Mouse (Mus musculus) limb, embryonic 11.5 days (tissue): ENCODE results near the gene Dsn1. TPM values are rescaled to one million over a fixed set of nuclear protein-coding genes. Genes with fewer than 3 reads are reported as not detected.

Source experiments
- ATAC-seq: fragments of 200-750 bp; cut with Nextera tagmentation; 2 replicates; pipeline ENCODE4 v1.8.0; 2017; ENCODE audit warnings: low read depth; ENCODE audit not compliant: insufficient number of reproducible peaks, low FRiP score, low TSS enrichment
- DNase-seq: peaks from one replicate; pipeline ENCODE4 v3.0.0-alpha.2; 2015; ENCODE audit warnings: low spot score
- H3K27ac ChIP-seq: fragments of 300-500 bp; sonication (generic); replicated peaks from 2 replicates; pipeline ENCODE4 v1.5.1; 2014; ENCODE audit warnings: low read depth, mild to moderate bottlenecking, low read length
- H3K27me3 ChIP-seq: fragments of 300-500 bp; sonication (generic); 2 replicates; pipeline ENCODE4 v1.6.1; 2014; ENCODE audit warnings: mild to moderate bottlenecking, low read length, mixed read lengths; ENCODE audit not compliant: control insufficient read depth, insufficient read depth
- H3K36me3 ChIP-seq: fragments of 300-500 bp; sonication (generic); 2 replicates; pipeline ENCODE4 v1.6.1; 2014; ENCODE audit warnings: mild to moderate bottlenecking, low read length, moderate library complexity, mixed read lengths; ENCODE audit not compliant: control insufficient read depth, insufficient read depth
- H3K4me1 ChIP-seq: fragments of 300-500 bp; sonication (generic); 2 replicates; pipeline ENCODE4 v1.6.1; 2014; ENCODE audit warnings: low read length, mixed read lengths; ENCODE audit not compliant: control insufficient read depth, insufficient read depth
- H3K4me2 ChIP-seq: fragments of 300-500 bp; sonication (generic); 2 replicates; pipeline ENCODE4 v1.6.1; 2014; ENCODE audit warnings: low read depth, mild to moderate bottlenecking, moderate library complexity; ENCODE audit not compliant: severe bottlenecking
- H3K4me3 ChIP-seq: fragments of 300-500 bp; sonication (generic); 2 replicates; pipeline ENCODE4 v1.5.1; 2014; ENCODE audit warnings: low read depth, low read length
- H3K9ac ChIP-seq: fragments of 300-500 bp; sonication (generic); 2 replicates; pipeline ENCODE4 v1.6.1; 2014; ENCODE audit warnings: mild to moderate bottlenecking, low read length
- H3K9me3 ChIP-seq: fragments of 300-500 bp; sonication (generic); 2 replicates; pipeline ENCODE4 v1.6.1; 2016; ENCODE audit warnings: low read length; ENCODE audit not compliant: control insufficient read depth
- WGBS: fragments of 180-500 bp; shearing (Covaris S2); extraction: QIAGEN DNeasy Blood & Tissue Kit; methylation state at CpG from one replicate; pipeline ENCODE4 v1.1.7; 2014; 5-methylcytosine and 5-hydroxymethylcytosine counted together
- polyA plus RNA-seq: library from polyadenylated mRNA; unstranded; fragments of >200 nt; fragmentation: Nextera tagmentation; extraction: Ambion mirVana; gene quantifications from 2 replicates; pipeline ENCODE4 v1.2.1, GENCODE M21; 2014

The Dsn1 gene
- polyA plus RNA-seq, 1 experiment from 2014 or later, result 57.0 TPM

DNA sequence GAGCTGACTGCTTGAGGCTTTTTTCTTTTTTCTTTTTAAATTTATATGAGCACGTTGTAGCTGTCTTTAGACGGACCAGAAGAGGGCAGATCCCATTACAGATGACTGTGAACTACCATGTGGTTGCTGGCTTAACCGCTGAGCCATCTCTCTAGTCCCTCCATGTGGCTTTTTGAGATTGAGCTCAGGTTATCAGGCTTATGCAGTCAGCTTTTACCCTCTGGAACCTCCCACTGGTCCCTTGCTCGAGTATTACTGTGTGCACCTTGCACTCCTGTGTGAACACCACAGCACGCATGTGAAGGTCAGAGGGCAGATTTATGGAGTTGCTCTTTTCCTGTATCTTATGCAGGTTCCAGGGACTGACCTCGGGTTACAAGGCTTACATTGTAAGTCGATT lies 50.6 kb downstream of the Dsn1 start:
- DNase-seq, result no peak
- WGBS, result 78% methylated on average over 7 of the region's 7 CpGs
- Histone ChIP-seq H3K4me2 (no peak overlapping the region), H3K27ac (no peak overlapping the region), H3K9ac (no peak overlapping the region), H3K9me3 (no peaks in the 10 kb centered on the region), H3K36me3 (no peaks in the 10 kb centered on the region), H3K4me3 (no peak overlapping the region), H3K27me3 (no peaks in the 10 kb centered on the region), H3K4me1 (no peaks in the 10 kb centered on the region)
- no peak for ATAC-seq

DNA sequence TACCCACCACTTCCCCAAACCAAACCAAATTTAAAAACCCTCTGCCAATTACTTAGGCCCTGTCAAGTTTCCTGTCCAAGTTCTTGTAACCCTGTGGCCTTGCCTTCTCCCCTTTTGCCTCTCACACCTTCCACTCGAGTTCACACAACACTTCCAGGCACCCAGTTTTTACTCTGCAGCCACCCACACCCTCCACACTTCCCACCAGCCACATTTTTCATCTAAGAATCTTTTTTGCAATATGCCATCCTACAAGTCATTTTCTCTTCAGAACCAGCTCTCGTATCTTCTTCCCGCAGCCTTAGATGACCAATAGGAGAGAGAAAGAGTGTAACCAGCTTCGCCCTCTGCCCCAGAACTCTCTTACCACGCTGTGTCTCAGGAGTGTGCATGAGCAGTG lies 52.5 kb downstream of the Dsn1 start:
- Histone ChIP-seq H3K4me1 (no peaks in the 10 kb centered on the region), H3K9ac (no peak overlapping the region), H3K4me2 (no peak overlapping the region), H3K4me3 (no peak overlapping the region), H3K9me3 (no peaks in the 10 kb centered on the region), H3K27ac (no peak overlapping the region), H3K27me3 (no peaks in the 10 kb centered on the region), H3K36me3 (peaks cover 2% of the 10 kb centered on the region; the same call in 1 of the 2 replicates)
- no peak for DNase-seq
- ATAC-seq, result no peak
- WGBS, result 82% methylated on average over 5 of the region's 5 CpGs

DNA sequence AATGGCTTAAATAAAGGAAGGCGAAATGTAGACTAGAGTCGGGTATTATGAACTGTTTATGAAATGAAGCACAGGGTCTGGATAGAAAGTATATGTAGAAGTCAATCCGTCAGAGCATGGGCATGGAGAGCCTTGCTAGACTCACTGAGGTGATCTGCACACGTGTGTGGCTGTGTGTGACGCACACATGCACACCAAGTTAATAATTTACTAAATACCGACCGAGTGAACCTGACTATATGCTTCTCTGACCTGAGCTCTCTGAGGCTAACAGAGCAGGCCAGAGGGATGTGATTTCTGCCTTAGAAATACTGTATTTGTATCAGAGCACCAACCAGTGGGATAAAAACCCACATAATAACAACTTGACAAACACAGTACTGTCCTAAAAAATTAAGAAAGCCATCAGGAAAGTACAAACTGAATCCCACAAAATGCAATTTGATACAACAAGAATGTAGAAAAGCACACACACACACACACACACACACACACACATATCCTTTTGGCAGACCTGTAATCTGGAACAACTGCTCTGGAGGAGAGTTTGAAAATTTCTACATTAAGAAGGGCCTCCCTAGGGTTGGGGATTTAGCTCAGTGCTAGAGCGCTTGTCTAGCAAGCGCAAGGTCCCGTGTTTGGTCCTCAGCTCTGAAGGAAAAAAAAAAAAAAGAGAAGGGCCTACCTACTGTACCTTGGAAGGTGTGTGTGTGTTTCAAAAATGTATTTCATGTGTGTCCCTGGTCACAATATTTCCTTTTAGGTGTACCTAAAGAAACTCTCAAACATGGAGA lies 55.5 kb downstream of the Dsn1 start:
- no peak for ATAC-seq
- Histone ChIP-seq H3K9me3 (no peaks in the 10 kb centered on the region), H3K27me3 (no peaks in the 10 kb centered on the region), H3K9ac (no peak overlapping the region), H3K4me1 (no peaks in the 10 kb centered on the region), H3K4me3 (no peak overlapping the region), H3K36me3 (peaks cover 2% of the 10 kb centered on the region; the same call in 1 of the 2 replicates), H3K4me2 (no peak overlapping the region), H3K27ac (no peak overlapping the region)
- DNase-seq, result no peak
- WGBS, result 92% methylated on average over 10 of the region's 10 CpGs

DNA sequence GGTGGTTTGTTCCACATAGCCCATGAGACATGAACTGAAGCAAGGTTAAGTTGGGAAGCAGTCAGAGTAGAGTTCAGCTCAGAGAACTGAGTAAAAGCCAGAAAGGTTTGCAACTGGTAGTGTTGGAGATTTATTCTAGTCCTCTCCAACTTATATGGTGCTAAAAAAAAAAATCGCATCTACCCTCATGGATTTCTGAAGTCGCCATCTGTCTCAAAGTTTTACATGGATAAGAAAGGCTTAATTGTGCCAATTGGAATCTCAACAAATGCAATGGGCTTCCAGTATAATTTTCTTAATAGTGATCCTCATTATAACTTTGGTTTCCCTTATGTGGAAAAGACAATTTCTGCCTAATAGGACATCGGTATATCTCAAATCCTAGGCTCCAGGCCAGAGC lies 56.1 kb downstream of the Dsn1 start:
- H3K27ac ChIP-seq, result no peak overlapping the region
- H3K9me3 ChIP-seq, result no peaks in the 10 kb centered on the region
- DNase-seq, result no peak
- no peak overlapping the region for H3K9ac ChIP-seq
- ATAC-seq, result no peak
- no peaks in the 10 kb centered on the region for H3K4me1 ChIP-seq
- H3K4me3 ChIP-seq, result no peak overlapping the region
- H3K36me3 ChIP-seq, result peaks cover 2% of the 10 kb centered on the region; the same call in 1 of the 2 replicates
- no peaks in the 10 kb centered on the region for H3K27me3 ChIP-seq
- WGBS, result 97% methylated on average over 3 of the region's 3 CpGs
- H3K4me2 ChIP-seq, result no peak overlapping the region

Other genes starting within 250 kb of the Dsn1 start
- 82.0 and 83.8 TPM in 2 replicates for gene Myl9, start 231.7 kb downstream of the Dsn1 start, polyA plus RNA-seq
- gene Tgif2, start 167.1 kb downstream of the Dsn1 start, polyA plus RNA-seq, result 99.5 and 100.0 TPM in 2 replicates
- gene 4930518I15Rik, start 149.2 kb downstream of the Dsn1 start, polyA plus RNA-seq, result 6.3 and 8.0 TPM in 2 replicates
- 190 and 202 TPM in 2 replicates for gene Rab5if, start 144.0 kb downstream of the Dsn1 start, polyA plus RNA-seq
- gene Sla2, start 120.0 kb downstream of the Dsn1 start, polyA plus RNA-seq, result 0.51 and 0.52 TPM in 2 replicates
- 40.3 and 40.7 TPM in 2 replicates for gene Ndrg3, start 15.1 kb downstream of the Dsn1 start, polyA plus RNA-seq
- 5.7 and 7.0 TPM in 2 replicates for gene Soga1, start 72.1 kb upstream of the Dsn1 start, polyA plus RNA-seq
- gene Tldc2, start 79.9 kb upstream of the Dsn1 start, polyA plus RNA-seq, result not detected in 2 replicates
- gene Samhd1, start 128.1 kb upstream of the Dsn1 start, polyA plus RNA-seq, result 27.5 and 27.9 TPM in 2 replicates
- gene Rbl1, start 197.4 kb upstream of the Dsn1 start, polyA plus RNA-seq, result 30.0 and 30.8 TPM in 2 replicates